Mouse (Mus musculus): ENCODE measurements around the gene Rufy4. TPM values are rescaled to one million over a fixed set of nuclear protein-coding genes. Genes with fewer than 3 reads are reported as not detected.

The Rufy4 gene
- polyA plus RNA-seq, 1 experiment from 2014 or later, result 0.38 TPM

DNA sequence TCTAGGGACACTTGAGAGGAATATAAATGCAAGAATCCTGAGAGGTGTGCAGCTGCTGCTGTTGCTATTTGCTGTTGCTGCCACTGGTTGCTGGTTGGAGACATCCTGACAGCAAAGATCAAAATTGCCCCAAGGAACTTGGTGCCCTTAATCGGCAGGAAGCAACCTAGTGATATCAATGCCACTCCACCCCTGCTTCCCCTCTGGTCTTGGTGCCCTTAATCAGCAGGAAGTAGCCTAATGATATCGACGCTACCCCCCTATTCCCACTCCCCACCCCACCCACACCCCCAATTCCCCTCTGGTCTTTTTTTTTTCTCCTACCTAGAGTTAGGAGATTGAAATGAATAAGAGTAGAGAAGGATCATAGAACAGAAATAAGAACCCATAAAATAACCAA, 47.4 kb downstream of the Rufy4 start:
- Histone ChIP-seq H3K27ac (ENCODE audit: low read depth, low read length) (no peak overlapping the region), H3K27me3 (ENCODE audit: control insufficient read depth, insufficient read depth, low read length) (no peaks in the 10 kb centered on the region), H3K4me1 (ENCODE audit: control insufficient read depth, insufficient read depth, low read length) (no peaks in the 10 kb centered on the region), H3K36me3 (ENCODE audit: control insufficient read depth, insufficient read depth, low read length) (no peaks in the 10 kb centered on the region), H3K4me3 (ENCODE audit: low read depth, low read length) (no peak overlapping the region), H3K9me3 (ENCODE audit: control insufficient read depth, low read length) (no peaks in the 10 kb centered on the region), H3K4me2 (ENCODE audit: low read depth) (no peak overlapping the region), H3K9ac (ENCODE audit: low read length) (no peak overlapping the region)
- DNase-seq (ENCODE audit: low spot score) (no peak), ATAC-seq (ENCODE audit: insufficient read depth, low FRiP score, low TSS enrichment) (no peak)
- 92% methylated on average over 3 of the region's 3 CpGs for WGBS

DNA sequence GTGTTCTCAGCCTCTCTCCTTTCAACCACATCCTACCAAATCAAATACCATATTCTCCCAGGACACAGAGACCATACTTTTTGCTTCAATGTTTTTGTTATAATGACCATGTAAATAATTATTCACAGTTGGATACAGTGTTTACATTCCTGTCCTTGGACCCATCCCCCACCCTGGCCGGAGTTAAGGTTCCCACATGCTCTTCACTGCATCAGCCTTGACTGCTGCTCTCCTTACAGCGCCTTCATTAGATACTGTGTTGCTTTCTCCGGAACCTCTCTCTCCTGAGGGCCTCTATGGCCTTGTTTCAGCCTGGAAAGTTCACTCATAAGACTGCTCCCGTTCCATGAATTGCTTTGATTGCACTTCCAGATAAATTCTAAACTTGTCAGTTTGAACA, 50.4 kb downstream of the Rufy4 start:
- Histone ChIP-seq H3K4me1 (ENCODE audit: control insufficient read depth, insufficient read depth, low read length) (no peaks in the 10 kb centered on the region), H3K4me2 (ENCODE audit: low read depth) (no peak overlapping the region), H3K27ac (ENCODE audit: low read depth, low read length) (no peak overlapping the region), H3K9me3 (ENCODE audit: control insufficient read depth, low read length) (no peaks in the 10 kb centered on the region), H3K27me3 (ENCODE audit: control insufficient read depth, insufficient read depth, low read length) (no peaks in the 10 kb centered on the region), H3K9ac (ENCODE audit: low read length) (no peak overlapping the region), H3K4me3 (ENCODE audit: low read depth, low read length) (no peak overlapping the region), H3K36me3 (ENCODE audit: control insufficient read depth, insufficient read depth, low read length) (no peaks in the 10 kb centered on the region)
- DNase-seq (ENCODE audit: low spot score), result no peak
- ATAC-seq (ENCODE audit: insufficient read depth, low FRiP score, low TSS enrichment), result no peak
- WGBS, result 81% methylated on average over 4 of the region's 4 CpGs

DNA sequence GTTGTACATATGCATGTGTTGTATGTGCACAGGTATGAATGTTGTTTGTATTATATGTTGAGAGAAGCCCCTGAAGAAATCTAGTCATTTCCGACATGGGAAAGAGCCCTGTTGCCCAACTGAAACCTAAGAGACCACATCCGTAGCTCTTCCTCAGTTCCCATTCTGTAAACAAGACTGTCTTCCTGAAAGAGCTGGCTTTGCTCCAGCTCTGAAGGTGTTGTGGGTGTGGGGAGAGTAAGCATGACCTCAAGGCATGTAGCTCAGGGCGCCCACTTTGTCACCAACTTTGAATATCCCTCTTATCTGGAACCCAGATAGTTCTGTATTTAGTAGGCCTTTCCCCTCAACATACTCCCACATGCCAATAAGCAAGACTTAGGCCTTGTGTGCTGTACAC, 53.3 kb downstream of the Rufy4 start:
- no peaks in the 10 kb centered on the region for H3K36me3 ChIP-seq (ENCODE audit: control insufficient read depth, insufficient read depth, low read length)
- no peaks in the 10 kb centered on the region for H3K27me3 ChIP-seq (ENCODE audit: control insufficient read depth, insufficient read depth, low read length)
- H3K9me3 ChIP-seq (ENCODE audit: control insufficient read depth, low read length), result no peaks in the 10 kb centered on the region
- H3K27ac ChIP-seq (ENCODE audit: low read depth, low read length), result no peak overlapping the region
- H3K4me2 ChIP-seq (ENCODE audit: low read depth), result no peak overlapping the region
- 89% methylated on average over 3 of the region's 3 CpGs for WGBS
- DNase-seq (ENCODE audit: low spot score), result no peak
- H3K4me3 ChIP-seq (ENCODE audit: low read depth, low read length), result no peak overlapping the region
- no peak overlapping the region for H3K9ac ChIP-seq (ENCODE audit: low read length)
- no peaks in the 10 kb centered on the region for H3K4me1 ChIP-seq (ENCODE audit: control insufficient read depth, insufficient read depth, low read length)
- ATAC-seq (ENCODE audit: insufficient read depth, low FRiP score, low TSS enrichment), result no peak

DNA sequence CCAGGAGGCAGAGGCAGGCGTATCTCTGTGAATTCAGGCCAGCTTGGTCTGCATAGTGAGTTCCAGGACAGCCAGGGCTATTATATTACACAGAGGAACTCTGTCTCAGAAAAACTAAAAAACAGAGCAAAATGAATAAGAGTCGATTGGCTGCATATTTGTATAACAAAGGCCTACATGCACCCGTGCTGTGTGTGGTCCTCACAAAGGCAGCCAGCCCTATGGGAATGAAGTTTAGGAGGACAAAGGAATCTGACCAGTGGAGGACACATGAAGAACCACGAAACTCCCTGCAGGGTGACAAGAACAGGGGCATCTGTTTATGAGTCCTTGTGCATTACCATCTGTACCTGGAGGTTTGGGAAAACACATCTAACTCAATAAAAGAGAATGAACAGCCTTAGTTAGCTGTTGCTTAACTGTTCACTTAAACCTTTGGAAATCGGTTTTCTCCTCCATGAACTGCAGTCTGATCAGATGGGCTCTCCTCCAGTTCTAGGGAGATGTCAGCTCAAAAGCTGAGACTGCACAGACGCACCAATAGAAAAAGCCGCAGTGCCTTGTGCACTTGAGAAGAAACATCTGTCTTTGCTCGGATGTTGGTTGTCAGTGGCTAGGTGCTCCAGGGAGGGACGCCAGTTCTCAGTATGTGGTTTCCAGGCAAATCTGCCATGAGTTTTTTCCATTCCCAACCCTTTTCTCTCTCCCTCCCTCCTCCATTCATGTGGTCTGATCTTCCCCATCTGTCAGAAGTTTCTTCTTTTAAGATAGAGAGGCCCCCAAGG, 54.5 kb downstream of the Rufy4 start:
- no peak overlapping the region for H3K4me2 ChIP-seq (ENCODE audit: low read depth)
- H3K9ac ChIP-seq (ENCODE audit: low read length), result no peak overlapping the region
- 64% methylated on average over 9 of the region's 9 CpGs for WGBS
- H3K4me1 ChIP-seq (ENCODE audit: control insufficient read depth, insufficient read depth, low read length), result no peaks in the 10 kb centered on the region
- H3K9me3 ChIP-seq (ENCODE audit: control insufficient read depth, low read length), result no peaks in the 10 kb centered on the region
- ATAC-seq (ENCODE audit: insufficient read depth, low FRiP score, low TSS enrichment) (no peak), DNase-seq (ENCODE audit: low spot score) (no peak)
- H3K27ac ChIP-seq (ENCODE audit: low read depth, low read length), result no peak overlapping the region
- H3K36me3 ChIP-seq (ENCODE audit: control insufficient read depth, insufficient read depth, low read length), result no peaks in the 10 kb centered on the region
- no peaks in the 10 kb centered on the region for H3K27me3 ChIP-seq (ENCODE audit: control insufficient read depth, insufficient read depth, low read length)
- no peak overlapping the region for H3K4me3 ChIP-seq (ENCODE audit: low read depth, low read length)

DNA sequence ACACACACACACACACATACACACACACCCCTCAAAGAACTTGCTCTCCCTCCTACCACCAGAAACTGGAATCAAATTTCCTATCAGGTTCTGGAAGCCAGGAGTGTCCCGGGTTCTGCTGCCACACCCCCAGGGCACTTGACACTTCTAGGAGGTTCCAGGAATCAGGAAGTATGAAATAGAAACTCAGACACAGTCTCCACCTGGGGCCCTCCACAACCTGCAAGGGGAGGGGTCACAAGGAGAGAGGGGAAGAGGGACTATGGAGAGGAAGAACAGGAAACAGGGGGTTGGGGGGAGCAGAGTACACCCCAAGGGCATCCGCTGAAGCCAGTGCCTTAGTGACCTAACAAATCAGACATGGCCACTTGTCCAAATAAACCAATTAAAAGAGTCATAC, 56.1 kb downstream of the Rufy4 start:
- Histone ChIP-seq H3K4me1 (ENCODE audit: control insufficient read depth, insufficient read depth, low read length) (no peaks in the 10 kb centered on the region), H3K27me3 (ENCODE audit: control insufficient read depth, insufficient read depth, low read length) (no peaks in the 10 kb centered on the region), H3K27ac (ENCODE audit: low read depth, low read length) (no peak overlapping the region), H3K36me3 (ENCODE audit: control insufficient read depth, insufficient read depth, low read length) (no peaks in the 10 kb centered on the region), H3K4me2 (ENCODE audit: low read depth) (no peak overlapping the region), H3K9me3 (ENCODE audit: control insufficient read depth, low read length) (no peaks in the 10 kb centered on the region), H3K4me3 (ENCODE audit: low read depth, low read length) (no peak overlapping the region), H3K9ac (ENCODE audit: low read length) (no peak overlapping the region)
- no peak for ATAC-seq (ENCODE audit: insufficient read depth, low FRiP score, low TSS enrichment)
- DNase-seq (ENCODE audit: low spot score), result no peak
- 72% methylated on average over 2 of the region's 2 CpGs for WGBS

DNA sequence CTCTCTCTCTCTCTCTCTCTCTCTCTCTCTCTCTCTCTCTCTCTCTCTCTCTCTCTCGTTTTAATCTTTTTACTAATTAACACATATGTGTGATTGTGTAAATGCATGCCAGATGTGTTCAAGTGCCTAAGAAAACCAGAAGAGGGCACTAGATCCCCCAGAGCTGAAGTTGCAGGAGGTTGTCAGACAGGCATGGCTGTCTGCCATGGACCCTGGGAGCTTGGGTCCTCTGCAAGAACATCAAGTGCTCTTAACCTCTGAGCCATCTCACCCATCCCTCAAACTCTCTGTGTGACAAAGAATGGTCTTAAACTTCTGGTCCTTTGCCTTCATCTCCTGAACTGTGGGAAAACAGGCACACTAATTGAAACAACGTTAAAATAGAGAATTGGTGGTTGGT, 57.7 kb downstream of the Rufy4 start:
- H3K4me2 ChIP-seq (ENCODE audit: low read depth), result no peak overlapping the region
- H3K27ac ChIP-seq (ENCODE audit: low read depth, low read length), result no peak overlapping the region
- no peaks in the 10 kb centered on the region for H3K36me3 ChIP-seq (ENCODE audit: control insufficient read depth, insufficient read depth, low read length)
- DNase-seq (ENCODE audit: low spot score) (no peak), ATAC-seq (ENCODE audit: insufficient read depth, low FRiP score, low TSS enrichment) (no peak)
- no peak overlapping the region for H3K4me3 ChIP-seq (ENCODE audit: low read depth, low read length)
- no peaks in the 10 kb centered on the region for H3K27me3 ChIP-seq (ENCODE audit: control insufficient read depth, insufficient read depth, low read length)
- H3K4me1 ChIP-seq (ENCODE audit: control insufficient read depth, insufficient read depth, low read length), result no peaks in the 10 kb centered on the region
- H3K9me3 ChIP-seq (ENCODE audit: control insufficient read depth, low read length), result no peaks in the 10 kb centered on the region
- no peak overlapping the region for H3K9ac ChIP-seq (ENCODE audit: low read length)
- WGBS, result 70% methylated on average over 2 of the region's 2 CpGs

DNA sequence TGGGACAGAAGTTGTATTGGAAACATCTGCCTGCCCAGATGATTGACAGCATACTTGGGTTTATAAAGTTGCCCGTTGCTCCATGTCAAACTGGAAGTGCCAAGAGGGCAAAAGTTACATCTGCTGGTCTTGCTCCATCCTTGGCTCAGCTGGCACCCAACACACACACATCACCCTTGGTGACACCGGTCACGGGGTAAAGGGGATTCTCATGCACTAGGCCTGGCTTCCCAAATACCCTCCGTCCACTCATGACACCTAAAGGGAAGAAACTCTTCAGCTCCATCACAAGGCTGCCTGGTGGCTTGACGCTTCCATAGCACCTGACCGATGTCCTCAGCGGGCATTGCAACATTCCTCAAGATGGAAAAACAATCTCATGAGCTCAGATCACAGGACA, 65.1 kb downstream of the Rufy4 start:
- Histone ChIP-seq H3K4me2 (ENCODE audit: low read depth) (no peak overlapping the region), H3K27ac (ENCODE audit: low read depth, low read length) (no peak overlapping the region), H3K9me3 (ENCODE audit: control insufficient read depth, low read length) (no peaks in the 10 kb centered on the region), H3K36me3 (ENCODE audit: control insufficient read depth, insufficient read depth, low read length) (no peaks in the 10 kb centered on the region), H3K27me3 (ENCODE audit: control insufficient read depth, insufficient read depth, low read length) (no peaks in the 10 kb centered on the region), H3K4me1 (ENCODE audit: control insufficient read depth, insufficient read depth, low read length) (no peaks in the 10 kb centered on the region), H3K4me3 (ENCODE audit: low read depth, low read length) (no peak overlapping the region), H3K9ac (ENCODE audit: low read length) (no peak overlapping the region)
- DNase-seq (ENCODE audit: low spot score), result no peak
- 92% methylated on average over 7 of the region's 7 CpGs for WGBS
- ATAC-seq (ENCODE audit: insufficient read depth, low FRiP score, low TSS enrichment), result no peak

DNA sequence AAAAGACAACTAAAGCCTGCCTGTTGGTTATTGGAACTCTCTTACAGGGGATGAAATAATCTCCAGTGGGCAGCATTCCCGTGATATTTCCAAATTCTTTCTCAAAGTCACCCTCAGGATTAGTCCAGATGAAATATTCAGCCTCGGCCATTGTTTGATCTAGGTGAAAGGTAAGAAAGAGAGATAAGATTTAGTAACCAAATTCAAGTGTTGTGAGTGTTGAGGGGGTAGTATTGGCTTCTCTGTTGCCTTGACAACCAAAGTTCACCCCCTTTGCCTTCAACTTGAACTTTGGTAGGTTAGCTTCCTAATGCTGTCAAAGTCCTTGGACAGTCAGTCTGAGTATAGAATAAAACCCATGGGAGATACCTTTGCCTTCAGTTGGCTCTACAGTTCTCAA, 67.4 kb downstream of the Rufy4 start:
- Histone ChIP-seq H3K4me2 (ENCODE audit: low read depth) (no peak overlapping the region), H3K36me3 (ENCODE audit: control insufficient read depth, insufficient read depth, low read length) (no peaks in the 10 kb centered on the region), H3K9ac (ENCODE audit: low read length) (no peak overlapping the region), H3K4me1 (ENCODE audit: control insufficient read depth, insufficient read depth, low read length) (no peaks in the 10 kb centered on the region), H3K27me3 (ENCODE audit: control insufficient read depth, insufficient read depth, low read length) (no peaks in the 10 kb centered on the region), H3K9me3 (ENCODE audit: control insufficient read depth, low read length) (no peaks in the 10 kb centered on the region), H3K27ac (ENCODE audit: low read depth, low read length) (no peak overlapping the region), H3K4me3 (ENCODE audit: low read depth, low read length) (no peak overlapping the region)
- WGBS, result 85% methylated on average over 2 of the region's 2 CpGs
- no peak for ATAC-seq (ENCODE audit: insufficient read depth, low FRiP score, low TSS enrichment)
- DNase-seq (ENCODE audit: low spot score), result no peak

DNA sequence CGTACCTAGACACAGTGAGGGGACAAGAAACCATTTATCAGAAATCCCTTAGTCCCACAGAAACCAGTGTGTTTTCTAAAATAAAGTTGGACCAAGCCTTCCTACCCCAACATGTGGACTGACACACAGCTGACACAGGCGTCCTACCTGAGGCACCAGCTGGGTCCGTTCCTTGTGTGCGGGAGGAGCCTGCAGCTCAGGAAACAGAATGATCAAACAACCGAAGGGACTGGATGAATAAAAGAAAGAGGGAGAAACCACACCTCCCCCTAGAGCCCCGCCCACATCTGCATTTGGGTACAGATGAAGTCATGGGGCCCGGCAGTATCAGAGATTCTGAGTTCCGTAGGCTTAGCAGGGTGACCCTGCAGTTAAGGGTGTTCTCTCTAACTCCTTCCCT, 69.1 kb downstream of the Rufy4 start, which contains the start of gene Cxcr1:
Cxcr1 (minus strand) TSS at position 187 of the 400 bp plus-strand sequence.
- WGBS, result 69% methylated on average over 8 of the region's 8 CpGs
- no peaks in the 10 kb centered on the region for H3K9me3 ChIP-seq (ENCODE audit: control insufficient read depth, low read length)
- no peaks in the 10 kb centered on the region for H3K27me3 ChIP-seq (ENCODE audit: control insufficient read depth, insufficient read depth, low read length)
- no peaks in the 10 kb centered on the region for H3K36me3 ChIP-seq (ENCODE audit: control insufficient read depth, insufficient read depth, low read length)
- no peak within 1 kb of the TSS for H3K9ac ChIP-seq (ENCODE audit: low read length)
- H3K4me2 ChIP-seq (ENCODE audit: low read depth), result no peak within 1 kb of the TSS
- H3K27ac ChIP-seq (ENCODE audit: low read depth, low read length), result no peak within 1 kb of the TSS
- ATAC-seq (ENCODE audit: insufficient read depth, low FRiP score, low TSS enrichment) (no peak), DNase-seq (ENCODE audit: low spot score) (no peak)
- H3K4me1 ChIP-seq (ENCODE audit: control insufficient read depth, insufficient read depth, low read length), result no peaks in the 10 kb centered on the region
- H3K4me3 ChIP-seq (ENCODE audit: low read depth, low read length), result no peak within 1 kb of the TSS
